Mouse (Mus musculus): Measurements from ENCODE around the gene Tab2.

DNA sequence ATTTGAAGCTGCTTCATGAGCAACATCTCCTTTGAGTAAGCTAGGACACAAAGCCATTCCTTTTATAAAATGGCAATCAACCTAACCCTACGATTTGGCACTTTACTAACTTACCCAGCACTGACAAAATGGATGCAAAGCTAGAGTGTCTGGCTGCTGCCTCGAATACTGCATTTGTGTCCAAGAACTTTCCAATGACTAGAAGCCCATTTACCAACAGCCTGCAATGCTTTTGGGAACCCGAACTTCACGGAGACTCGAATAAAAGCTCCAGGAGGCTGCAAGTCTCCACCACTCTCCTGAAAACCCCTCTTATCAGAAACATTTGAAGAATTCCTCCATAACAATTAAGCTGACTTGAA is 1.4 kb downstream of the Tab2 start:
- TF ChIP-seq CTCF (IDR thresholded peaks at IDR 0.05; ENCODE audit: extremely low read depth, insufficient read length, insufficient replicate concordance, low read depth, low read length) (no peak), POLR2A (IDR thresholded peaks at IDR 0.05; ENCODE audit: low read depth, low read length) (no peak)
